Mouse (Mus musculus): ENCODE measurements around the gene Tcf15.

DNA sequence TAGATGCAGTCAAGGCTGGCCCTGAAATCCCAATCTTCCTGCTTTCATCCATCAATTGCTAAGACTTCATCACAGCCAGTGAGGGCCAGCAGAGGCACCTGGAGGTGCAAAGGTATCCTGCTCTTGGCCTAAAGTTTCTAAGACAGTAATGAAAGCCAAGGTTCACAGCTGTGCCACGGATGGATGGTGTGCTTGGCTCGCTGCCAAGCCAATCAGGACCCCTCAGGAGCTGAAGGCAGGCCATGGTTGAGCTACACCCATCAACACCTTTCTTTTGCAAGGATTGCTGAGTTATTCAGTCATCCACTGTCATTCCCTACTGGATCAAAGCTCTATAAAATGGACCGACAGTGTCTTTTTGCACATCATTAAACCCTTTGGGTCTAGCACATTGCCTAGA lies 43.8 kb upstream of the Tcf15 start:
- TF ChIP-seq CTCF (IDR thresholded peaks at IDR 0.05; ENCODE audit: control insufficient read depth, insufficient read depth, insufficient replicate concordance, low read depth, low read length), result no peak
- no peak for TF ChIP-seq POLR2A (IDR thresholded peaks at IDR 0.05; ENCODE audit: control insufficient read depth, low read depth, low read length)
